Mouse (Mus musculus): Measurements from ENCODE around the gene Haus3. TPM values are rescaled to one million over a fixed set of nuclear protein-coding genes. Genes with fewer than 3 reads are reported as not detected.

The Haus3 gene
- polyA plus RNA-seq, 1 experiment from 2014 or later = 10.5 TPM

GRCm38 (mm10) chr5:34105681-34106080 is 63.6 kb downstream of the Haus3 start:
- WGBS = 60% methylated on average over 1 of the region's 1 CpGs
- no peak for ATAC-seq
- no peak overlapping the region for H3K4me3 ChIP-seq (ENCODE audit: low read depth, low read length)
- no peaks in the 10 kb centered on the region for H3K36me3 ChIP-seq (ENCODE audit: control insufficient read depth, insufficient read depth, low read length)
- H3K4me1 ChIP-seq (ENCODE audit: control insufficient read depth, insufficient read depth, low read length) = no peaks in the 10 kb centered on the region
- H3K9me3 ChIP-seq (replicated peaks; ENCODE audit: control insufficient read depth, low read length, poor library complexity, severe bottlenecking) = no peaks in the 10 kb centered on the region
- no peak overlapping the region for H3K4me2 ChIP-seq (ENCODE audit: low read length)
- no peaks in the 10 kb centered on the region for H3K27me3 ChIP-seq (ENCODE audit: control insufficient read depth, insufficient read depth, low read depth, low read length)
- H3K9ac ChIP-seq (ENCODE audit: low read depth, low read length) = no peak overlapping the region
- no peak overlapping the region for H3K27ac ChIP-seq (ENCODE audit: low read length)

Other genes with a start within 250 kb of the Haus3 start
- gene Nelfa, start 233.1 kb downstream of the Haus3 start, polyA plus RNA-seq (2015; fragmentation: Nextera tagmentation; extraction: Ambion mirVana) = 38.9 and 40.4 TPM in 2 replicates
- gene Gm1673, start 186.1 kb downstream of the Haus3 start, polyA plus RNA-seq (2015; fragmentation: Nextera tagmentation; extraction: Ambion mirVana) = 654 and 658 TPM in 2 replicates
- gene Nat8l, start 173.5 kb downstream of the Haus3 start, polyA plus RNA-seq (2015; fragmentation: Nextera tagmentation; extraction: Ambion mirVana) = 4.4 and 4.6 TPM in 2 replicates
- gene Poln, start 79 bp downstream of the Haus3 start, polyA plus RNA-seq (2015; fragmentation: Nextera tagmentation; extraction: Ambion mirVana) = 0.18 and 0.26 TPM in 2 replicates
- 32.0 and 33.9 TPM in 2 replicates for gene Mxd4, start 18.2 kb upstream of the Haus3 start, polyA plus RNA-seq (2015; fragmentation: Nextera tagmentation; extraction: Ambion mirVana)
- gene Zfyve28, start 118.9 kb upstream of the Haus3 start, polyA plus RNA-seq (2015; fragmentation: Nextera tagmentation; extraction: Ambion mirVana) = 4.0 and 4.9 TPM in 2 replicates
- 0.10 and 0.16 TPM in 2 replicates for gene Cfap99, start 119.1 kb upstream of the Haus3 start, polyA plus RNA-seq (2015; fragmentation: Nextera tagmentation; extraction: Ambion mirVana)
- gene Rnf4, start 166.8 kb upstream of the Haus3 start, polyA plus RNA-seq (2015; fragmentation: Nextera tagmentation; extraction: Ambion mirVana) = 127 and 131 TPM in 2 replicates
- 14.1 and 15.8 TPM in 2 replicates for gene Fam193a, start 200.4 kb upstream of the Haus3 start, polyA plus RNA-seq (2015; fragmentation: Nextera tagmentation; extraction: Ambion mirVana)

All from midbrain, embryonic 16.5 days (tissue).